Mouse (Mus musculus) small intestine, adult 2 months (tissue): ENCODE measurements around the gene Armc8.

Experiments used
- CTCF ChIP-seq: fragments of 200-500 bp; IDR thresholded peaks from 2 replicates; pipeline ENCODE4 v1.5.1; 2012; ENCODE audit warnings: low read depth, mild to moderate bottlenecking, control low read depth, inconsistent platforms, low read length, moderate library complexity, mixed read lengths; ENCODE audit not compliant: insufficient replicate concordance, insufficient read length; ENCODE audit errors: extremely low read depth
- POLR2A ChIP-seq: fragments of 200-500 bp; IDR thresholded peaks from 2 replicates; pipeline ENCODE4 v1.6.1; 2012; ENCODE audit warnings: low read depth, mild to moderate bottlenecking, control low read depth, inconsistent platforms, low read length, moderate library complexity

DNA sequence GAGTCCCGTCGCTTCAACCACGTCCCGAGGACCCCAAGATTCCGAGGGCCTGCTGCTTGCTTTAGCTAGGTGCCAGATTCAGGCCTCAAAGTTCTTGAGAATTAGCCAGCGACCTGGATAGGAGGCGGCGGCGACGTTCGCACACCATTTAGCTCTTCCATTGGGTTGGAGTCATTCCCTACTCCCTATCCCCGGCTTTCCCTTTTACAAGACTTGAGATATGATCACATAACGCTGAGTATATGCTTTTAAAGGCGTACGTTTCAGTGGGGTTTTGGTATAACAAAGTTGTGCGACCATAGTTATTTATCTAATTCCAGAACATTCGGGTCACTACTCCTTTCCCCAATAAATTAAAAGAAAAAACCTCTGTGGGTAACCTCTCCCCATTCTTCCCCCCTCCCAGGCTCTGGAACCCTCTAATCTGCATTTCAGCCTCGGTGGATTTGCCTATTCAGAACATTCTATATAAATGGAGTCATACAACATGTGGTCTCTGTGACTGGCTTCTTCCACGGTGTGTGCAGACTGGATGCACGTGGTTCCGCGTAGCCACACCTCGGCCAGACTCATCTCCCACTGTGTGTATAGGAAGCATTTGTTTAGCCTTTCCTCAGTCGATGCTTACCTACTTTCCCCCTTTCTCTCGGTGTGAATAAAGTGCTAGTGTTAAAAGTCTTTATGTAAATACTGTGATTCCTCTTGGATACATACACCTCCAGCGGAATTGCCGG is 131.5 kb downstream of the Armc8 start, which contains the start of gene Mras:
- TF ChIP-seq POLR2A = no peak
- TF ChIP-seq CTCF = no peak
